In genomic region chr11:18012085-18012484, GRCm38 (mm10) we compare ENCODE assay signal across 16 mouse cellular contexts. TPM values are rescaled to one million over a fixed set of nuclear protein-coding genes. Genes with fewer than 3 reads are reported as not detected.
A peak's percentile ranks its signal among the peaks of the same experiment; 100 is the strongest.
DNase-seq lines count a peak whose midpoint lies in the region; ATAC-seq and TF ChIP-seq lines count a peak whose summit lies in the region.
"Had no signal": no experiment of that assay in that cellular context is flagged by ENCODE, and none has a peak within 500 bp of the region (broad histone marks: within the 10 kb centered on the region; RNA-seq: fewer than 3 reads in every experiment).

No protein-coding gene starts in this region.

- H3K27ac ChIP-seq in kidney, embryonic 14.5 days (ENCODE audit: low read depth, low read length): peak overlapping the region; percentile 62; the same call in 1 of the 2 replicates
- H3K27ac ChIP-seq in limb, embryonic 14.5 days (replicated peaks; ENCODE audit: low read depth, low read length): no peak overlapping the region
- H3K27ac ChIP-seq in limb, embryonic 10.5 days: no peak overlapping the region
- H3K27ac ChIP-seq in layer of hippocampus, adult 2 months: no peak overlapping the region
- H3K27ac ChIP-seq: midbrain, embryonic 13.5 days; neural tube, embryonic 12.5 days had no signal

- no peak overlapping the region for H3K4me2 ChIP-seq in kidney, embryonic 14.5 days (replicated peaks; ENCODE audit: low read depth, low read length)
- no peak overlapping the region for H3K4me2 ChIP-seq in limb, embryonic 14.5 days (replicated peaks; ENCODE audit: low read depth, low read length, severe bottlenecking)

- no peak; the same call in 1 of the 2 replicates for ATAC-seq in kidney, embryonic 14.5 days (ENCODE audit: low FRiP score, low TSS enrichment)
- no peak for ATAC-seq in limb, embryonic 14.5 days (ENCODE audit: low FRiP score, low read depth)

- no peaks in the 10 kb centered on the region for H3K36me3 ChIP-seq in kidney, embryonic 14.5 days (ENCODE audit: control insufficient read depth, insufficient read depth, low read length)
- H3K36me3 ChIP-seq in limb, embryonic 14.5 days (ENCODE audit: control insufficient read depth, insufficient read depth, low read length): no peaks in the 10 kb centered on the region
- H3K36me3 ChIP-seq in limb, embryonic 10.5 days: no peaks in the 10 kb centered on the region
- H3K36me3 ChIP-seq: forebrain, embryonic 10.5 days; midbrain, embryonic 13.5 days; neural tube, embryonic 12.5 days had no signal

- no peak for TF ChIP-seq POLR2A in limb, embryonic 14.5 days (IDR thresholded peaks at IDR 0.05; ENCODE audit: borderline replicate concordance, extremely low read depth, insufficient read depth, insufficient read length)

- H3K9ac ChIP-seq in kidney, embryonic 14.5 days (ENCODE audit: low read depth, low read length): no peak overlapping the region
- H3K9ac ChIP-seq in limb, embryonic 14.5 days (ENCODE audit: low read depth, low read length, severe bottlenecking): no peak overlapping the region
- H3K9ac ChIP-seq: midbrain, embryonic 13.5 days; neural tube, embryonic 12.5 days had no signal

- H3K4me1 ChIP-seq in kidney, embryonic 14.5 days (ENCODE audit: control insufficient read depth, insufficient read depth, low read length): peaks cover 6% of the 10 kb centered on the region; the same call in 1 of the 2 replicates
- H3K4me1 ChIP-seq in limb, embryonic 14.5 days (ENCODE audit: control insufficient read depth, insufficient read depth, low read length): peaks cover 10% of the 10 kb centered on the region; the same call in 1 of the 2 replicates
- H3K4me1 ChIP-seq in limb, embryonic 10.5 days: peaks cover 33% of the 10 kb centered on the region

- H3K4me3 ChIP-seq in kidney, embryonic 14.5 days (ENCODE audit: low read length): no peak overlapping the region
- H3K4me3 ChIP-seq in limb, embryonic 14.5 days (replicated peaks; ENCODE audit: low read length): no peak overlapping the region
- H3K4me3 ChIP-seq in limb, embryonic 10.5 days: no peak overlapping the region
- no peak overlapping the region for H3K4me3 ChIP-seq in layer of hippocampus, adult 2 months
- H3K4me3 ChIP-seq: midbrain, embryonic 13.5 days; neural tube, embryonic 12.5 days had no signal

- DNase-seq in kidney, postnatal 14 days: no peak
- peak; percentile 10 for DNase-seq in limb, embryonic 14.5 days (ENCODE audit: low spot score)
- DNase-seq in limb, embryonic 10.5 days (ENCODE audit: low spot score): no peak
- peak; percentile 38 for DNase-seq in embryo, embryonic 11 days
- peak; percentile 14 for DNase-seq in mesoderm, embryonic 11.5 days (ENCODE audit: low read depth, low spot score)
- DNase-seq in layer of hippocampus, adult 2 months (ENCODE audit: low spot score in 2 of 2): no peak
- DNase-seq: adrenal gland, adult 2 months; gastrocnemius, postnatal 14 days; heart, adult 11 months; lung, postnatal 10 days; right cerebral cortex, postnatal 14 days; thymus, postnatal 25 days had no signal

- 28% methylated on average over 5 of the region's 5 CpGs for WGBS in kidney, embryonic 14.5 days
- 27% methylated on average over 5 of the region's 5 CpGs for WGBS in limb, embryonic 14.5 days
- whole genome bisulfite sequencing in limb, embryonic 10.5 days: 20% methylated on average over 5 of the region's 5 CpGs

- H3K27me3 ChIP-seq in kidney, embryonic 14.5 days (ENCODE audit: control insufficient read depth, insufficient read depth, low read length): no peaks in the 10 kb centered on the region
- peaks cover 4% of the 10 kb centered on the region; the same call in 1 of the 2 replicates for H3K27me3 ChIP-seq in limb, embryonic 14.5 days (ENCODE audit: control insufficient read depth, insufficient read depth, low read length)
- H3K27me3 ChIP-seq in limb, embryonic 10.5 days (ENCODE audit: low read depth, poor library complexity, severe bottlenecking): no peaks in the 10 kb centered on the region
- H3K27me3 ChIP-seq: midbrain, embryonic 13.5 days; neural tube, embryonic 12.5 days had no signal

- no peak for TF ChIP-seq CTCF in layer of hippocampus, adult 2 months (conservative IDR thresholded peaks at IDR 0.05)

- no peaks in the 10 kb centered on the region for H3K9me3 ChIP-seq in kidney, embryonic 14.5 days (ENCODE audit: control insufficient read depth, low read length)
- no peaks in the 10 kb centered on the region for H3K9me3 ChIP-seq in limb, embryonic 14.5 days (ENCODE audit: control insufficient read depth, low read length)
- H3K9me3 ChIP-seq in limb, embryonic 10.5 days (replicated peaks): no peaks in the 10 kb centered on the region
- H3K9me3 ChIP-seq: forebrain, embryonic 10.5 days; midbrain, embryonic 13.5 days; neural tube, embryonic 12.5 days had no signal

RNA-seq across cellular contexts. Expression of gene Etaa1, which starts 58.4 kb away (rescaled TPM):
- 18.5 and 18.8 TPM in 2 replicates for polyA plus RNA-seq in kidney, embryonic 14.5 days (2014; fragmentation: Nextera tagmentation; extraction: Ambion mirVana)
- 7.1 and 9.3 TPM in 2 replicates for polyA plus RNA-seq in limb, embryonic 14.5 days (2012; rRNA removed)
- 11.6 and 11.7 TPM in 2 replicates for polyA plus RNA-seq in limb, embryonic 14.5 days (2014; fragmentation: Nextera tagmentation; extraction: Ambion mirVana)
- 13.8 and 15.1 TPM in 2 replicates for polyA plus RNA-seq in limb, embryonic 10.5 days (2016; fragmentation: Nextera tagmentation; extraction: Ambion mirVana)
- 1 to 10 TPM; 7.3 TPM for total RNA-seq in layer of hippocampus, adult 2 months (2021)

Comparison
In these comparisons a context has a peak if more than half of its experiments do, and no peak if none do; other contexts are left out.
1. DNase-seq: peak in limb, embryonic 14.5 days (single experiment), embryo, embryonic 11 days (single experiment) and mesoderm, embryonic 11.5 days (single experiment); none in kidney, postnatal 14 days (single experiment), limb, embryonic 10.5 days (single experiment) and layer of hippocampus, adult 2 months (0 of 2).